Mouse (Mus musculus): ENCODE measurements around the gene Utp15.

DNA sequence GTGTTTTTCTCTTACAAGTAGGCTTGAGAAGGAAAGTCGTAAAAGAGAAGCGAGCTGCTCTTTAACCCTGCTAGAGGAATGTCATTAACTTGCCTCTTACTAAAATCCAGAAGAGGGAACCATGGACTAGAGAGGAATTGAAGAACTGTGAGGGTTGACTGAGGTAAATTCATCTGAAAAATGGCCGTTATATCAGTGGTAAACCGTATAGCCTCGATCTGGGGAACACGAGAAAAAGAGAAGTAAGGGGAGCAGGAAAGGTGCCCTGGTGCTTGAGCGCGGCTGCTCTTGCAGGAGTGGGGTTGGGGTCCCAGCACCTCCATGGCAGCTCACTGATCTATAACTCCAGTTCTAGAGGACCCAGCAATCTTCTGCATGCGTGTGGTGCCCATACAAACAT lies 11.2 kb upstream of the Utp15 start:
- TF ChIP-seq GATA1 (IDR thresholded peaks at IDR 0.05; ENCODE audit: borderline replicate concordance, low read length) (no peak), FLI1 (IDR thresholded peaks at IDR 0.05; ENCODE audit: low read length) (no peak)
